Mouse (Mus musculus) erythroblast, adult 5-6 weeks (primary cell): ENCODE measurements around the gene Nifk. TPM values are rescaled to one million over a fixed set of nuclear protein-coding genes. Genes with fewer than 3 reads are reported as not detected.

Source experiments
- ATAC-seq: replicated peaks from 2 replicates; pipeline ENCODE4 v1.8.0; 2016; ENCODE audit warnings: moderate number of reproducible peaks, mild to moderate bottlenecking, moderate TSS enrichment, inconsistent platforms; ENCODE audit not compliant: poor library complexity, low FRiP score, severe bottlenecking
- total RNA-seq, 2 experiments: library from RNA; stranded (forward) in 1 of 2; stranded (reverse) in 1 of 2; fragments of 150-400 nt in 1 of 2; fragments of 200-764, 138-1000 nt in 1 of 2; gene quantifications; 2 replicates each; pipeline versions ENCODE4 v1.2.3 to v1.2.4; 2015 to 2017; ENCODE audit warnings: low replicate concordance in 2 of 2

The Nifk gene
- total RNA-seq, 2 experiments from 2014 or later = 30.6 to 38.3 TPM

GRCm38 (mm10) chr1:118377784-118378183 is 56.1 kb downstream of the Nifk start:
- no peak for ATAC-seq

- no peak for ATAC-seq
These were observed 58.6 kb downstream of the Nifk start for GRCm38 (mm10) chr1:118380105-118380786.

Other genes with a start within 250 kb of the Nifk start
- not detected in 2 replicates for gene Gm29106, start 145.3 kb upstream of the Nifk start, total RNA-seq (2015; ENCODE audit: low replicate concordance)
- not detected in 2 replicates for gene Gm29106, start 145.3 kb upstream of the Nifk start, total RNA-seq (2017; ENCODE audit: low replicate concordance)
- 22.4 and 28.6 TPM in 2 replicates for gene Tsn, start 10.1 kb upstream of the Nifk start, total RNA-seq (2015; ENCODE audit: low replicate concordance)
- 24.1 and 30.5 TPM in 2 replicates for gene Tsn, start 10.1 kb upstream of the Nifk start, total RNA-seq (2017; ENCODE audit: low replicate concordance)
- gene Clasp1, start 67.2 kb downstream of the Nifk start, total RNA-seq (2015; ENCODE audit: low replicate concordance) = 17.8 and 24.6 TPM in 2 replicates
- 11.4 and 15.3 TPM in 2 replicates for gene Clasp1, start 67.2 kb downstream of the Nifk start, total RNA-seq (2017; ENCODE audit: low replicate concordance)